Mouse (Mus musculus): ENCODE measurements around the gene Fat4. TPM values are rescaled to one million over a fixed set of nuclear protein-coding genes. Genes with fewer than 3 reads are reported as not detected.

Fat4 gene
- 11.0 and 12.4 TPM in 2 replicates for polyA plus RNA-seq (2015; fragmentation: Nextera tagmentation; extraction: Ambion mirVana)

DNA sequence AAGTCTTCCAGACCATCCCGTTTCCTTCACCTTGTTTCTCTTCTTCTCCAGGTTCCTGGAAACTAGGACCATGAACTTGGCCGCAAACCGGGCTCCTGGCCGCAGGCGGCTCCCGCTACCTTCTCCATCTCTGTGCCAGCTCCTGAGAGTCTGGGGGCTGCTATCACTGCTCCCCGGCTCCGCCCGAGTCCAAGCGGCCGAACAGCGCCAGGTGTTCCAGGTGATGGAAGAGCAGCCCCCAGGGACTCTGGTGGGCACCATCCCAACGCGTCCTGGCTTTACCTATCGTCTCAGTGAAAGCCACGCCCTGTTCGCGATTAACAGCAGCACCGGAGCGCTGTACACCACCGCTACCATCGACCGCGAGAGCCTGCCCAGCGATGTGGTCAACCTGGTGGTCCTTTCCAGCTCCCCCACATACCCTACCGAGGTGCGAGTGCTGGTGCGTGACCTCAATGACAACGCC, at the start of gene Fat4:
Gene Fat4 (plus strand): TSS at position 51 of the 466 bp plus-strand sequence.
- peak within 1 kb of the TSS; percentile 93 for H3K27ac ChIP-seq (ENCODE audit: low read length)
- peak within 1 kb of the TSS; percentile 92 for H3K9ac ChIP-seq (replicated peaks; ENCODE audit: low read depth, low read length)
- peak within 1 kb of the TSS; percentile 92 for H3K4me2 ChIP-seq (ENCODE audit: low read length)
- no peak for ATAC-seq
- H3K36me3 ChIP-seq (ENCODE audit: control insufficient read depth, insufficient read depth) = peaks cover 12% of the 10 kb centered on the region
- peak within 1 kb of the TSS; percentile 95 for H3K4me3 ChIP-seq (replicated peaks; ENCODE audit: low read length)
- H3K4me1 ChIP-seq (replicated peaks; ENCODE audit: control insufficient read depth, insufficient read depth, low read length) = peaks cover 41% of the 10 kb centered on the region
- no peaks in the 10 kb centered on the region for H3K27me3 ChIP-seq (replicated peaks; ENCODE audit: control insufficient read depth, insufficient read depth, low read length)
- H3K9me3 ChIP-seq (ENCODE audit: control insufficient read depth, low read length) = no peaks in the 10 kb centered on the region
- under 1% methylated on average over 29 of the region's 29 CpGs for WGBS

DNA sequence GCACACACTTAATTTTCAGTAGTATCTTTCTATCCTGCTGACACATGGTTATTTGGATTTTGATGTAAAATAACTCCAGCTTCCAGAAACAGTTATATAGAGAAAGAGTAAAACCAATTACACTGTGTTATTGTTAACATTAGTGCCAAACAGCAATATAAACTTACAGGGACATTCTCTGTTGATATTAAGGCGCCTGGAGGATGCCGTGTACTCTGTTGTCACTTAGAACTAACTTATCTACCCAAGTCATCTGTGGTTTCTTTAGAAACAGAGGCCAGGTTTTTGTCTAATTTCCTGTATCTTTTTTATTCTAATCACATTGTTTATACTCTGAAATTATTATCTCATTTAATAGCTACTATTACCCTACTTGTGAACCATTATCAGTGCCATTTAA, 47.3 kb upstream of the Fat4 start:
- ATAC-seq = no peak
- H3K9me3 ChIP-seq (ENCODE audit: control insufficient read depth, low read length) = no peaks in the 10 kb centered on the region
- 88% methylated on average over 2 of the region's 2 CpGs for WGBS
- no peaks in the 10 kb centered on the region for H3K36me3 ChIP-seq (ENCODE audit: control insufficient read depth, insufficient read depth)
- no peak overlapping the region for H3K4me3 ChIP-seq (replicated peaks; ENCODE audit: low read length)
- no peaks in the 10 kb centered on the region for H3K27me3 ChIP-seq (replicated peaks; ENCODE audit: control insufficient read depth, insufficient read depth, low read length)
- H3K4me2 ChIP-seq (ENCODE audit: low read length) = no peak overlapping the region
- H3K9ac ChIP-seq (replicated peaks; ENCODE audit: low read depth, low read length) = no peak overlapping the region
- no peak overlapping the region for H3K27ac ChIP-seq (ENCODE audit: low read length)
- H3K4me1 ChIP-seq (replicated peaks; ENCODE audit: control insufficient read depth, insufficient read depth, low read length) = no peaks in the 10 kb centered on the region

DNA sequence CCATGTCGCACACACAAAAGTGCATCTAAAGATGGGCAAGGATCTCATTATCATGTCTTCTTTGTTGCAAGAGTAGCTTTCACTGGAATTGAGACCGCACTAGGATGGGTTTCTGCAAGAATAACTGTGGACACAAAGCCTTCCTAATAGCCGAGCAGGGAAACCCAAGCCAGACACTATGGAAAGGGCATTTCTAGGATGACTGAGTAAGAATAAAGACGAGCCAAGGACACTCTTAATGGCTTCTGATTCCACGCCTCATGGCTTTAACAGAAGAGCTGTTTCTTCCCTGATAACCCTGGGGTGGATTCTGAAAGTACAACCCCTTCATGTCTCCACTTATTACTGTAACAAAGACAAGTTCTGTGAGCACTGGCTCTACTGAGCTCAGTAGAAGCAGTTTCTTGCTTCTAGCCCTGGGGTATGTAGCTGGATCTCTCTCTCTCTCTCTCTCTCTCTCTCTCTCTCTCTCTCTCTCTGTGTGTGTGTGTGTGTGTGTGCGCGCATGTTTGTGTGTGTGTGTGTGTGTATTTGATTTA, 43.7 kb upstream of the Fat4 start:
- H3K4me1 ChIP-seq (replicated peaks; ENCODE audit: control insufficient read depth, insufficient read depth, low read length) = no peaks in the 10 kb centered on the region
- no peak overlapping the region for H3K27ac ChIP-seq (ENCODE audit: low read length)
- 54% methylated on average over 7 of the region's 7 CpGs for WGBS
- ATAC-seq = no peak
- no peak overlapping the region for H3K4me2 ChIP-seq (ENCODE audit: low read length)
- no peaks in the 10 kb centered on the region for H3K36me3 ChIP-seq (ENCODE audit: control insufficient read depth, insufficient read depth)
- no peak overlapping the region for H3K4me3 ChIP-seq (replicated peaks; ENCODE audit: low read length)
- H3K9ac ChIP-seq (replicated peaks; ENCODE audit: low read depth, low read length) = no peak overlapping the region
- no peaks in the 10 kb centered on the region for H3K27me3 ChIP-seq (replicated peaks; ENCODE audit: control insufficient read depth, insufficient read depth, low read length)
- H3K9me3 ChIP-seq (ENCODE audit: control insufficient read depth, low read length) = no peaks in the 10 kb centered on the region

DNA sequence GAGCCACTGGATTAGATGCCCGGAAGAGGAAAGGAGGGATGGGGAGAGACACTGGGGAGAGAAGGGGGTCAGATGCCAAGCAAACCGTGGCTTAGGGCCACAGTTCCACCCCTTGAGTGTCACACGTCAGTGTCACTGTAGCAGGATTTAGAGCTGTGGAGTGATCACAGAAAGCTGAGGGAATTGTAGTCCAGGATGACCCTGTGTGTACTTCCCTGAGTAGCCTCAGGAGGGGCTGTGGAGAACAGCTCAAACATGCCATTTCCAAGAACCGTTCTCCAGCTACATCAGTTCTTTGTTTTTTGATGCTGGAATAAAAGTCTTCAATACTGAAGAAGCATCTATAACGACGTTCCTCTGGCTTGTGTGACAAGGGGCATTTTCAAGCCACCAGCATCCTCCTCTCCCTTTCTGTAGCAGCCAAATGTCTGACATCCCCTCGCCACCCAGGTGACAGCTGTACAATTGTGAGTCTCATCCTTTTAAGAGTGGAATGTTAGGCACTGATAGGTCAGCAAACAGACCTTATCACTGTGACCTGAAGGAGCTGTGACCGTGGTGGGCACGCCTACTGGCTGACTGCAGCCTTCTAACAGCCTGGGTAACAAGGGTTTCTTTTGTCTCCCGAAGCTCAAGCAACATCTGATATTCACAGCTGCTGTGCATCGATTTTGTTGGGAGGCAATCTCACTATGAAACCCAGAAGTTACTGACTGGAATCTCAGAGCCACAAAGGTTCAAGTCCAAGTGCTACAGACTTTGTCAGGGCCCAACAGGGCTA, 39.9 kb upstream of the Fat4 start:
- WGBS = 53% methylated on average over 11 of the region's 11 CpGs
- no peaks in the 10 kb centered on the region for H3K27me3 ChIP-seq (replicated peaks; ENCODE audit: control insufficient read depth, insufficient read depth, low read length)
- H3K27ac ChIP-seq (ENCODE audit: low read length) = no peak overlapping the region
- H3K4me2 ChIP-seq (ENCODE audit: low read length) = no peak overlapping the region
- H3K4me3 ChIP-seq (replicated peaks; ENCODE audit: low read length) = no peak overlapping the region
- no peak overlapping the region for H3K9ac ChIP-seq (replicated peaks; ENCODE audit: low read depth, low read length)
- H3K9me3 ChIP-seq (ENCODE audit: control insufficient read depth, low read length) = no peaks in the 10 kb centered on the region
- H3K4me1 ChIP-seq (replicated peaks; ENCODE audit: control insufficient read depth, insufficient read depth, low read length) = no peaks in the 10 kb centered on the region
- ATAC-seq = no peak
- no peaks in the 10 kb centered on the region for H3K36me3 ChIP-seq (ENCODE audit: control insufficient read depth, insufficient read depth)

DNA sequence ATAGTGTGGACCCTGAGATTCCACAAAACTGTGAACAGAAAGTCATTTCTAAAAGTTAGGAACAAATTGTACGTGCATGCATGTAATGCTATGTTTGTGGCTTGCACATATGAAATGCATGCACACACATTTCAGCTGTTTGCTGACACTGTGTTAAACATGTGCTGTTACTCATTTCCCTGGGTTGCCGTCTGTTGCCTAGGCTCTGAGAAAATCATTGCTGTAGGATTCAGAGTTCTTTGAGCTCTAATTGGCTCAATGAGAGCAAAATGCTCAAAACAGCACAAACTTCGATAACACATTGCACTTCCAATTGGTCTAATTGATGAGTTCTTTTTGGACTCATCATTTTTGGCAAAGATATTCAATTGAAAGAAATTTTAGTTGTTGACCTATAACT, 37.7 kb upstream of the Fat4 start:
- Histone ChIP-seq H3K27me3 (replicated peaks; ENCODE audit: control insufficient read depth, insufficient read depth, low read length) (no peaks in the 10 kb centered on the region), H3K27ac (ENCODE audit: low read length) (no peak overlapping the region), H3K36me3 (ENCODE audit: control insufficient read depth, insufficient read depth) (no peaks in the 10 kb centered on the region), H3K4me3 (replicated peaks; ENCODE audit: low read length) (no peak overlapping the region), H3K4me1 (replicated peaks; ENCODE audit: control insufficient read depth, insufficient read depth, low read length) (no peaks in the 10 kb centered on the region), H3K9me3 (ENCODE audit: control insufficient read depth, low read length) (no peaks in the 10 kb centered on the region), H3K9ac (replicated peaks; ENCODE audit: low read depth, low read length) (no peak overlapping the region), H3K4me2 (ENCODE audit: low read length) (no peak overlapping the region)
- ATAC-seq = peak; percentile 61
- 55% methylated on average over 3 of the region's 3 CpGs for WGBS

DNA sequence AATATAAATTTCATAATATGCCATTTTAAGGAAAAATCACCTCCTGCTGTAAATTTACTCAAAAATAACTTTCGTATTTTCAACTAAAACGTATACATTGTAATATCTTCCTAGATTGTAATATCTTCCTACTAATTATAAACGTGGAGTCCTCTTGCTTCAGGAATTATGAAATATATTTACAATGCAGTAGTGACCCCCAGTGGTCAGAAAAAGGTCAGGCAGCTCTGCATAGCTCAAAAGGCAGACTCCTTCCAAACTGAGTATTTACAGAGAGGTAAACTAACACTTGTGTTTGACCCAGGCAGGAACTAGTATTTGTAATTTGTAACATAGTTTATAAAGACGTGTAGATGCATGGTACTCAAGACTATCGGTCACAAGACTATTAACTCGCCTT, 37.2 kb upstream of the Fat4 start:
- peak; percentile 88 for ATAC-seq
- WGBS = 38% methylated on average over 6 of the region's 6 CpGs

DNA sequence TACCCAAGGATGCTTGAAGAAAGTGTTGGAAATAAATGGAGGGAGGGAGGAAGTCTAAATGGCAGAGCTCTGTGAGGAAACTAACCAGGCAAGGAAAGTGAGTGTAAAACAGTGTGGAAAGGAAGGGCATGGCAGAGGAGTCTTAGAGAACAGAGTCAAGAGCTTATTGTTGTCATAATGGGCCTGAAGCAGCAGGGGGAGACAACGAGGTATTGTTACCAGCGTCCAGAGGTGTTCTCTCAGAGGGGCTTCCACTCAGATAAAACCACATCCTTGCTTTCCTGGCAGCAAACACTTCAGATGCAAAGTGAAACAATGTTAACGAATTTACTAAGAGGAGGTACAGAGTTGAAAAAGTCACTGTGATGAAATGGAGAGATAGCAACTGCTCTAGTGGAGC, 33.1 kb upstream of the Fat4 start:
- no peak for ATAC-seq
- 10% methylated on average over 3 of the region's 3 CpGs for WGBS

More for the DNA sequence above, 37.2 kb upstream of the Fat4 start:
- H3K4me1 ChIP-seq (replicated peaks; ENCODE audit: control insufficient read depth, insufficient read depth, low read length) = no peaks in the 10 kb centered on the region
- no peaks in the 10 kb centered on the region for H3K9me3 ChIP-seq (ENCODE audit: control insufficient read depth, low read length)
- no peak overlapping the region for H3K4me2 ChIP-seq (ENCODE audit: low read length)
- H3K27me3 ChIP-seq (replicated peaks; ENCODE audit: control insufficient read depth, insufficient read depth, low read length) = no peaks in the 10 kb centered on the region
- H3K27ac ChIP-seq (ENCODE audit: low read length) = no peak overlapping the region
- no peak overlapping the region for H3K9ac ChIP-seq (replicated peaks; ENCODE audit: low read depth, low read length)
- H3K36me3 ChIP-seq (ENCODE audit: control insufficient read depth, insufficient read depth) = no peaks in the 10 kb centered on the region
- no peak overlapping the region for H3K4me3 ChIP-seq (replicated peaks; ENCODE audit: low read length)

DNA sequence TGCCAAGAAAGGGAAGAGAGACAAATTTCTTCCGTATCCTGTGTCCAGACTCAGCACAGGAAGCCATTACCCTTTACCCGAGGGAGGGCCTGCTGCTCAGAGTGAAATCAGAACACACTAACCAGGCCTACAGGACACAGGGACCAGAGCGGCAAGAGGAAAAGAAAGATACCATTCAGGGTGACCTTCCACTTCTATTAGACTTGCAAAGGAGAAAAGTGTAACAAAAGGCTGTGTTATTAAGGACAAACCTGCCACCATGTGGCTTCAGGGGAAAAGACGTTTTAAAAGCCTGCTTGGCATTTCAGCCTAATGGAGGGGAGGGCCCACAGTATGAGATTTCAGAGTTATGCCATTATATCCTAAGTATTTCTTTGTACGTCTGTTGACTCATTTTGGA, 26.1 kb upstream of the Fat4 start:
- H3K27me3 ChIP-seq (replicated peaks; ENCODE audit: control insufficient read depth, insufficient read depth, low read length) = no peaks in the 10 kb centered on the region
- H3K4me2 ChIP-seq (ENCODE audit: low read length) = no peak overlapping the region
- WGBS = 27% methylated on average over 5 of the region's 5 CpGs
- no peaks in the 10 kb centered on the region for H3K9me3 ChIP-seq (ENCODE audit: control insufficient read depth, low read length)
- no peak overlapping the region for H3K27ac ChIP-seq (ENCODE audit: low read length)
- H3K36me3 ChIP-seq (ENCODE audit: control insufficient read depth, insufficient read depth) = no peaks in the 10 kb centered on the region
- H3K4me3 ChIP-seq (replicated peaks; ENCODE audit: low read length) = no peak overlapping the region
- peak; percentile 15; the same call in 1 of the 2 replicates for ATAC-seq
- no peaks in the 10 kb centered on the region for H3K4me1 ChIP-seq (replicated peaks; ENCODE audit: control insufficient read depth, insufficient read depth, low read length)
- no peak overlapping the region for H3K9ac ChIP-seq (replicated peaks; ENCODE audit: low read depth, low read length)

More for the DNA sequence above, 33.1 kb upstream of the Fat4 start:
- H3K4me2 ChIP-seq (ENCODE audit: low read length) = no peak overlapping the region
- H3K9ac ChIP-seq (replicated peaks; ENCODE audit: low read depth, low read length) = no peak overlapping the region
- H3K9me3 ChIP-seq (ENCODE audit: control insufficient read depth, low read length) = no peaks in the 10 kb centered on the region
- no peaks in the 10 kb centered on the region for H3K4me1 ChIP-seq (replicated peaks; ENCODE audit: control insufficient read depth, insufficient read depth, low read length)
- no peak overlapping the region for H3K4me3 ChIP-seq (replicated peaks; ENCODE audit: low read length)
- H3K36me3 ChIP-seq (ENCODE audit: control insufficient read depth, insufficient read depth) = no peaks in the 10 kb centered on the region
- no peaks in the 10 kb centered on the region for H3K27me3 ChIP-seq (replicated peaks; ENCODE audit: control insufficient read depth, insufficient read depth, low read length)
- H3K27ac ChIP-seq (ENCODE audit: low read length) = no peak overlapping the region

DNA sequence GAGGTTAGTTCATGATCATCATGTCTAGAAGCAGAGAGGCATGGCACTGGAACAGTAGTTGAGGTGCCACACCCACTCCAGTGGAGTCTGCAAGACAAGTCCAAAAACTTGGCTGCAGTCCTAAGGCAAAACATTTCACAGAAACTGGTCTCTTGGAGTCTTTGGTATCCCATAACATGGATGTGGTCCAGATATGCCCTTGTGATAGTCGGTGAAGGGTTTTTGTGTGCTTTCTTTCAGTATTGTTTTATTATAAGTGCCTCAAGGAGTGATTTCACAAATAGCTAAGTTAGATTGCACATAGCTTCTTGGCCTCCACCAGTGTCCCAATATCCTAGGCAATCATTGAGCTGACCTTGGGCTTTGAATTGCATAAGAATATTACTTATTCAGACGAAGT, 15.4 kb upstream of the Fat4 start:
- Histone ChIP-seq H3K4me3 (replicated peaks; ENCODE audit: low read length) (no peak overlapping the region), H3K4me1 (replicated peaks; ENCODE audit: control insufficient read depth, insufficient read depth, low read length) (no peaks in the 10 kb centered on the region), H3K9ac (replicated peaks; ENCODE audit: low read depth, low read length) (no peak overlapping the region), H3K27me3 (replicated peaks; ENCODE audit: control insufficient read depth, insufficient read depth, low read length) (no peaks in the 10 kb centered on the region), H3K9me3 (ENCODE audit: control insufficient read depth, low read length) (no peaks in the 10 kb centered on the region), H3K36me3 (ENCODE audit: control insufficient read depth, insufficient read depth) (no peaks in the 10 kb centered on the region), H3K4me2 (ENCODE audit: low read length) (no peak overlapping the region), H3K27ac (ENCODE audit: low read length) (no peak overlapping the region)
- ATAC-seq = no peak
- WGBS = 90% methylated on average over 2 of the region's 2 CpGs
